Mouse (Mus musculus): ENCODE results near the gene Cul3. TPM values are rescaled to one million over a fixed set of nuclear protein-coding genes. Genes with fewer than 3 reads are reported as not detected.

The Cul3 gene
- total RNA-seq, 2 experiments from 2014 or later, result 113 to 117 TPM

- no peak for DNase-seq (ENCODE audit: low spot score in 2 of 2)
Observed at GRCm38 (mm10) chr1:80324370-80324769, 15.9 kb downstream of the Cul3 start.

- no peak for DNase-seq (ENCODE audit: low spot score in 2 of 2)
Observed at GRCm38 (mm10) chr1:80315533-80316045, 24.7 kb downstream of the Cul3 start.

- DNase-seq (ENCODE audit: low spot score in 2 of 2), result no peak
Observed at GRCm38 (mm10) chr1:80293307-80293706, 47.0 kb downstream of the Cul3 start.

GRCm38 (mm10) chr1:80278731-80279130 is 61.5 kb downstream of the Cul3 start:
- DNase-seq (ENCODE audit: low spot score in 2 of 2), result no peak

- DNase-seq (ENCODE audit: low spot score in 2 of 2), result no peak
Observed at GRCm38 (mm10) chr1:80260443-80260842, 79.8 kb downstream of the Cul3 start.

GRCm38 (mm10) chr1:80258632-80259031 is 81.6 kb downstream of the Cul3 start:
- DNase-seq (ENCODE audit: low spot score in 2 of 2), result no peak

GRCm38 (mm10) chr1:80253309-80253708 is 87.0 kb downstream of the Cul3 start:
- DNase-seq (ENCODE audit: low spot score in 2 of 2), result no peak

GRCm38 (mm10) chr1:80250247-80250646 is 90.0 kb downstream of the Cul3 start:
- no peak for DNase-seq (ENCODE audit: low spot score in 2 of 2)

GRCm38 (mm10) chr1:80247131-80247530 is 93.1 kb downstream of the Cul3 start:
- DNase-seq (ENCODE audit: low spot score in 2 of 2), result no peak

- no peak for DNase-seq (ENCODE audit: low spot score in 2 of 2)
Observed at GRCm38 (mm10) chr1:80244123-80244522, 96.2 kb downstream of the Cul3 start.

- no peak for DNase-seq (ENCODE audit: low spot score in 2 of 2)
Observed at GRCm38 (mm10) chr1:80241579-80241978, 98.7 kb downstream of the Cul3 start.

- no peak for DNase-seq (ENCODE audit: low spot score in 2 of 2)
Observed at GRCm38 (mm10) chr1:80240017-80240660, 100.1 kb downstream of the Cul3 start.

GRCm38 (mm10) chr1:80239481-80239880 is 100.8 kb downstream of the Cul3 start:
- DNase-seq (ENCODE audit: low spot score in 2 of 2), result no peak

GRCm38 (mm10) chr1:80236951-80237702 is 103.2 kb downstream of the Cul3 start:
- DNase-seq (ENCODE audit: low spot score in 2 of 2), result no peak

GRCm38 (mm10) chr1:80236126-80236525 is 104.2 kb downstream of the Cul3 start:
- no peak for DNase-seq (ENCODE audit: low spot score in 2 of 2)

- DNase-seq (ENCODE audit: low spot score in 2 of 2), result no peak
Observed at GRCm38 (mm10) chr1:80230612-80231011, 109.7 kb downstream of the Cul3 start.

GRCm38 (mm10) chr1:80224839-80225412 is 115.4 kb downstream of the Cul3 start:
- DNase-seq (ENCODE audit: low spot score in 2 of 2), result no peak

- DNase-seq (ENCODE audit: low spot score in 2 of 2), result no peak
Observed at GRCm38 (mm10) chr1:80221151-80221550, 119.1 kb downstream of the Cul3 start.

- no peak for DNase-seq (ENCODE audit: low spot score in 2 of 2)
Observed at GRCm38 (mm10) chr1:80218268-80218667, 122.0 kb downstream of the Cul3 start, which contains the start of gene Fam124b. Fam124b (minus strand) TSS chr1:80218473.
